Mouse (Mus musculus) 416B (cell line): ENCODE measurements around the gene Crx.
"Not testable (repeated sequence)": the region's sequence is repeated elsewhere in the genome, so short reads cannot be mapped to it uniquely, and the experiment has no call there.

Experiments used
- DNase-seq: peaks from one replicate; pipeline ENCODE4 v3.0.0; 2011; ENCODE audit warnings: low read depth

The Crx gene

GRCm38 (mm10) chr7:15879756-15880155 is at the start of gene Crx:
Crx (minus strand) TSS chr7:15879968.
- no peak for DNase-seq

GRCm38 (mm10) chr7:15922220-15922773 is 42.5 kb upstream of the Crx start, which contains the start of gene Selenow:
Selenow (minus strand) TSS chr7:15922402.
- DNase-seq: peak; percentile 94

GRCm38 (mm10) chr7:15921796-15922195 is 42.0 kb upstream of the Crx start:
- DNase-seq: peak; percentile 84

- DNase-seq: no peak
Measured at GRCm38 (mm10) chr7:15920645-15921190, 41.0 kb upstream of the Crx start.

- no peak for DNase-seq
Measured at GRCm38 (mm10) chr7:15919947-15920346, 40.2 kb upstream of the Crx start.

GRCm38 (mm10) chr7:15918371-15918770 is 38.6 kb upstream of the Crx start:
- DNase-seq: no peak

GRCm38 (mm10) chr7:15916996-15917395 is 37.2 kb upstream of the Crx start:
- no peak for DNase-seq

GRCm38 (mm10) chr7:15916134-15916723 is 36.5 kb upstream of the Crx start:
- no peak for DNase-seq

- DNase-seq: not testable (repeated sequence)
Measured at GRCm38 (mm10) chr7:15915695-15916094, 35.9 kb upstream of the Crx start.

GRCm38 (mm10) chr7:15914751-15915150 is 35.0 kb upstream of the Crx start:
- no peak for DNase-seq

GRCm38 (mm10) chr7:15914252-15914651 is 34.5 kb upstream of the Crx start:
- peak; percentile 62 for DNase-seq

- DNase-seq: peak; percentile 85
Measured at GRCm38 (mm10) chr7:15912183-15912582, 32.4 kb upstream of the Crx start.

GRCm38 (mm10) chr7:15910521-15910920 is 30.8 kb upstream of the Crx start:
- DNase-seq: no peak

GRCm38 (mm10) chr7:15907971-15908590 is 28.3 kb upstream of the Crx start:
- DNase-seq: no peak

- DNase-seq: no peak
Measured at GRCm38 (mm10) chr7:15906602-15907001, 26.8 kb upstream of the Crx start.

GRCm38 (mm10) chr7:15905861-15906260 is 26.1 kb upstream of the Crx start:
- DNase-seq: no peak

GRCm38 (mm10) chr7:15901366-15902048 is 21.7 kb upstream of the Crx start:
- no peak for DNase-seq

- DNase-seq: no peak
Measured at GRCm38 (mm10) chr7:15894251-15894650, 14.5 kb upstream of the Crx start.

- DNase-seq: no peak
Measured at GRCm38 (mm10) chr7:15884127-15884526, 4.4 kb upstream of the Crx start.

GRCm38 (mm10) chr7:15882317-15882716 is 2.5 kb upstream of the Crx start, which contains the start of gene Crxos:
Crxos (plus strand) TSS chr7:15882617.
- DNase-seq: no peak

- DNase-seq: no peak
Measured at GRCm38 (mm10) chr7:15881831-15882230, 2.1 kb upstream of the Crx start.

- DNase-seq: no peak
Measured at GRCm38 (mm10) chr7:15881388-15881787, 1.6 kb upstream of the Crx start.

GRCm38 (mm10) chr7:15864104-15864503 is 15.7 kb downstream of the Crx start:
- no peak for DNase-seq
